Mouse (Mus musculus) neural tube, embryonic 14.5 days (tissue): ENCODE data around the gene Tcte3. TPM values are rescaled to one million over a fixed set of nuclear protein-coding genes. Genes with fewer than 3 reads are reported as not detected.
"Not testable (repeated sequence)": the region's sequence is repeated elsewhere in the genome, so short reads cannot be mapped to it uniquely, and the experiment has no call there.

Source experiments
- ATAC-seq: fragments of 200-750 bp; cut with Nextera tagmentation; 2 replicates; pipeline ENCODE4 v1.8.0; 2017; ENCODE audit warnings: low read depth, mild to moderate bottlenecking, moderate TSS enrichment, moderate library complexity
- H3K27ac ChIP-seq: fragments of 300-500 bp; sonication (generic); 2 replicates; pipeline ENCODE4 v1.5.1; 2014; ENCODE audit warnings: low read depth, mild to moderate bottlenecking, control low read depth, low read length, moderate library complexity, mixed read lengths
- H3K27me3 ChIP-seq: fragments of 300-500 bp; sonication (generic); 2 replicates; pipeline ENCODE4 v1.6.1; 2014; ENCODE audit warnings: low read length; ENCODE audit not compliant: control insufficient read depth, insufficient read depth
- H3K36me3 ChIP-seq: fragments of 300-500 bp; sonication (generic); 2 replicates; pipeline ENCODE4 v1.6.1; 2014; ENCODE audit warnings: low read length, mixed read lengths; ENCODE audit not compliant: control insufficient read depth, insufficient read depth
- H3K4me1 ChIP-seq: fragments of 300-500 bp; sonication (generic); 2 replicates; pipeline ENCODE4 v1.6.1; 2014; ENCODE audit warnings: low read length; ENCODE audit not compliant: control insufficient read depth, insufficient read depth
- H3K4me2 ChIP-seq: fragments of 300-500 bp; sonication (generic); 2 replicates; pipeline ENCODE4 v1.6.1; 2014; ENCODE audit warnings: mild to moderate bottlenecking, low read depth, low read length, control low read depth
- H3K4me3 ChIP-seq: fragments of 300-500 bp; sonication (generic); 2 replicates; pipeline ENCODE4 v1.5.1; 2014; ENCODE audit warnings: low read depth, low read length, control low read depth, mixed read lengths
- H3K9ac ChIP-seq: fragments of 300-500 bp; sonication (generic); replicated peaks from 2 replicates; pipeline ENCODE4 v1.6.1; 2014; ENCODE audit warnings: low read depth, mild to moderate bottlenecking, control low read depth, low read length, mixed read lengths
- H3K9me3 ChIP-seq: fragments of 300-500 bp; sonication (generic); 2 replicates; pipeline ENCODE4 v1.6.1; 2016; ENCODE audit warnings: low read length; ENCODE audit not compliant: control insufficient read depth
- WGBS: fragments of 180-500 bp; shearing (Covaris S2); extraction: QIAGEN DNeasy Blood & Tissue Kit; methylation state at CpG from one replicate; pipeline ENCODE4 v1.1.7; 2014; 5-methylcytosine and 5-hydroxymethylcytosine counted together
- polyA plus RNA-seq: library from polyadenylated mRNA; unstranded; fragments of >200 nt; fragmentation: Nextera tagmentation; extraction: Ambion mirVana; gene quantifications from 2 replicates; pipeline ENCODE4 v1.2.1, GENCODE M21; 2014

Tcte3 gene
- polyA plus RNA-seq: 0.68 TPM in 1 of 2 replicates, not detected in the other

DNA sequence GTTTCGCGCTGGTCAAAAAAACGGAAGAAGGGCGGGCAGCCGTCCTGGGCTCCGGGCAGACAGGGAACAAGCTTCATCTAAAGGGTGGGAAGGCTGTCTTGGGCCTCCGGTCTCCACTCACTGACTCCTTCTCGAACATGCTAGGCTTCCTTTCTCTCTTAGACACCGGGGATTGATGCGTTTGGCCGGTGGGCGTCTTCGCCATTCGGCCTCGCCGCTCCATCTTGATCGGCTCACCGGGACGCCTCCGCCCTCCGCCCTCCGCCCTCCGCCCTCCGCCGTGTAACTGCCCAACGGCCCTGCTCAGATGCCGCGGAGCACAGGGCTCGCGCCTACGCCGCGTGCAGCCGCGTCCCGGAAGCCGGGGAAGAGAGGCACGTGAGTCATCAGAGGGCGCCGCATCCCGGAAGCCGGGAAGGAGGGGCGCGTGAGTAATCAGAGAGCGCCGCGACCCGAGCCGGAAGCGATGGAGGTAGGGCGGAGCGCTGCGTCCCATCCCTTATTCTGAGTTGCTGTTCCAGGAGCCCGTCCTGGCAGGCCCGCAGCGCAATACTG is at the start of gene Tcte3, which contains the start of the genes Ermard and Gm3448:
Tcte3 (minus strand) TSS at position 314 of the 555 bp plus-strand sequence.
Ermard (plus strand) TSS at position 34 of the 555 bp plus-strand sequence.
Gm3448 (minus strand) TSS at position 363 of the 555 bp plus-strand sequence.
- H3K9me3 ChIP-seq, H3K4me2 ChIP-seq, H3K4me3 ChIP-seq, H3K27ac ChIP-seq, H3K36me3 ChIP-seq, H3K27me3 ChIP-seq, H3K9ac ChIP-seq, H3K4me1 ChIP-seq: not testable (repeated sequence)
- ATAC-seq: peak; percentile 97
- WGBS: no CpG with 5 or more reads among the region's 56 CpGs

DNA sequence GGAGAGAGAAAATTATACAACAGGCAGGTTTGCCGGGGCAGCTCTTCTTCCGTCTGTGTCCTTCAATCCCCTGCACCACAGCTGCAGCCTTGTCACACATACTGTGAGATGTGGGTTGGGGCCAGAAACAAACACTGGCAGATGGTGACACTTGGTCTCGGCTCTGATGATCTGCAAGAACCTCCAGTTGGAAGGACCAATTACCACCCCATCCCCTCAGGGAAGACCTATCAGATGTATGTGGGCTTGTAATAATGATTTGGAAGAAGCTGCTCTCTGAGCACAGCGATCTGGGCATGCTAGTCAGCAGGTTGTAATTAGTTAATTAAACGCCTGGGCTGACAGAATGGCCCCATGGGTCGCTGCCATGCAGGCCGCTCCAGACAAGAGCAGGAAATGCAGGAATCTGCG is 47.3 kb upstream of the Tcte3 start:
- WGBS: 5% methylated on average over 8 of the region's 8 CpGs
- Histone ChIP-seq H3K36me3 (no peaks in the 10 kb centered on the region), H3K4me3 (no peak overlapping the region), H3K27me3 (no peaks in the 10 kb centered on the region), H3K9ac (no peak overlapping the region; the same call in 1 of the 2 replicates), H3K4me1 (peaks cover 12% of the 10 kb centered on the region; the same call in 1 of the 2 replicates), H3K27ac (peak overlapping the region; percentile 64), H3K9me3 (no peaks in the 10 kb centered on the region), H3K4me2 (peak overlapping the region; percentile 15)
- peak; percentile 82 for ATAC-seq

DNA sequence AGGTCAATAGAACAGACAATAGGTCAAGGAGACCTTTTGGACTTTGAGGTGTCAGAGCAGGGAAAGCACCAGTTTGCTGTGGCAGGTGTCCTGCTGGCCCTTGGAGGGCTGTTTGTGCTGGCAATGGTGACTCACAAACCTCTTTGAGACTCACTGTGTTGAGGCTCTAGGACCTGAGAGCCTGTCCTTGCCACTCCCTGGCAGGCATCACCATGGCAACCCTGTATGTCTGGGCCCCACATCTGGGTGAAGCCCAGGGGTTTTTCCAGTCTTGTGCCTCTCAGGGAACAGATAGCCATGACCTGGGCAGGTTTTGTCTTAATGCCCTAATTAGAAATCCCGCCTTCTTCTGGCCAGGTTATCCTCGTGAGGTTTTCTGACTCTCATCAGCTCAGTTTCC is 46.9 kb upstream of the Tcte3 start:
- H3K36me3 ChIP-seq: no peaks in the 10 kb centered on the region
- H3K4me3 ChIP-seq: no peak overlapping the region
- 28% methylated on average over 2 of the region's 2 CpGs for WGBS
- H3K9ac ChIP-seq: no peak overlapping the region; the same call in 1 of the 2 replicates
- H3K9me3 ChIP-seq: no peaks in the 10 kb centered on the region
- peaks cover 12% of the 10 kb centered on the region; the same call in 1 of the 2 replicates for H3K4me1 ChIP-seq
- H3K4me2 ChIP-seq: peak overlapping the region; percentile 15
- peak overlapping the region; percentile 64 for H3K27ac ChIP-seq
- H3K27me3 ChIP-seq: no peaks in the 10 kb centered on the region
- ATAC-seq: peak; percentile 62

DNA sequence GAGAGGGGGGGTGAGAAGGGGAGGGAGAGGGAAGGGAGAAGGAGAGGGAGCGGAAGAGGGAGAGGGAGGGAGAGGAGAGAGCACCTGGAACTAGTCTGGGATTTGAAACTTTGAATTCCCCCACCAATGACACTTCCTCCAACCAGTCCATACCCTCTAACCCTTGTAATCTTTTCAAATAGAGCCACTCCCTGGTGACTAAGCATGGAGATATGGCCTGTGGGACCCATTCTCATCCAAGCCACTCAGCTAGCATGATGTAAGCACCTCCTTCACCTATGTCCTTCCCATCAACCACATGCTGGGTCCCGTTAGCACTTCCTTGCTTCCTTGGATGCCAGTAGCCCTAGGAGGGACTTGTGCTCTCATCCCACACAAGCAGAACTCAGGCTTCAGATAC is 43.7 kb upstream of the Tcte3 start:
- Histone ChIP-seq H3K36me3 (no peaks in the 10 kb centered on the region), H3K4me2 (no peak overlapping the region), H3K27ac (no peak overlapping the region), H3K4me1 (peaks cover 12% of the 10 kb centered on the region; the same call in 1 of the 2 replicates), H3K4me3 (no peak overlapping the region), H3K9me3 (no peaks in the 10 kb centered on the region), H3K27me3 (no peaks in the 10 kb centered on the region), H3K9ac (no peak overlapping the region)
- ATAC-seq: no peak
- WGBS: 90% methylated on average over 1 of the region's 2 CpGs

DNA sequence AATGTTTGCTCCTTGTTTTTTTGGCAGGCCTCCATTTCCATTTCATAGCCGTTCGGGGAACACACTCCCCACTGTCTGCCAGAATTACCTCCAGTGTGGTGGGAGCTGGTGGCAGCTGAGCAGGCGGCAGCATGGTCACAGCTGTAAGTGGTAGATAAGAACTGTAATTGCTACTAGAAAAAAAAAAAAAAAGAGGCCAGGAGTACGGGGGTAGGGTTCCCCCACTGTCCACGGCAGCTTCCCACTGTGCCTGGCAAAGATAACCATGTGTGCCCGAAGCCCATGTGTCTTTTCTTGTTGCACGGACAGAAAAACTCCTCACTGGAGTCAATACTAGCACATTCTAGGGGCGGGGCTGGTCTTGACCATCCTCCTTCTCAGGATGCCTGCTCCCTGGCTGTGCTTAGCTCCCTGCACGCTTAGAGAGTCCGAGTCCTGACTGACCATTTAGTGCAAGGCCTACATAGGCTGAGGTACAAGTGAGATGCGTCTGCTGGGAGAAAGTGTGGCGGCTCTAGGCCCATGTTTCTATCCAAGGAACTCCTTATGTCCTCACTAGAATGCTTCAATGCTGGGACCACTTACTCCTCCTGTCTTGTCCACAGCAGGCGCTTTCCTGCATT is 43.0 kb upstream of the Tcte3 start:
- Histone ChIP-seq H3K4me2 (no peak overlapping the region), H3K27me3 (no peaks in the 10 kb centered on the region), H3K4me3 (no peak overlapping the region), H3K4me1 (peaks cover 12% of the 10 kb centered on the region; the same call in 1 of the 2 replicates), H3K27ac (no peak overlapping the region), H3K9me3 (no peaks in the 10 kb centered on the region), H3K36me3 (no peaks in the 10 kb centered on the region), H3K9ac (no peak overlapping the region)
- WGBS: 64% methylated on average over 13 of the region's 13 CpGs
- no peak for ATAC-seq

DNA sequence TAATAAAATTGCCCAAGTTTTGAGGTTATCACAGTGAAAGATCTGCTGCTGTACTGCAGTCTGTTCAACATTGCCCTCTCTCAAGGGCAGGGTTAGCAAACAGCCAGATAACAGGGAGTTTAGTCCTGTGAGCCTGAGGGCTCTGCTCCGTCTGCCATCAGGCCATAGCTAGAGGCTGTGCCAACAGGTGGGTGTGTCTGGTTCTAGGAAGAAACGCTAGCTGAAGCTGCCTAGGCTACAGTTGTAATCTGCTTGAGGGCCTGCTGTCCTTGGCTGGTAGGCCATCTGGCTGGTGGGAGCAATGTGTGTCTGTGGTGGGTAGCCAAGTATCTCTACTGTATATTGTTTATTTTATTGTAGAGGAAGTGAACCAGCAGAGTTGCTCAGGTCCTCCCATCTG is 36.2 kb upstream of the Tcte3 start:
- 46% methylated on average over 2 of the region's 2 CpGs for WGBS
- ATAC-seq: no peak

DNA sequence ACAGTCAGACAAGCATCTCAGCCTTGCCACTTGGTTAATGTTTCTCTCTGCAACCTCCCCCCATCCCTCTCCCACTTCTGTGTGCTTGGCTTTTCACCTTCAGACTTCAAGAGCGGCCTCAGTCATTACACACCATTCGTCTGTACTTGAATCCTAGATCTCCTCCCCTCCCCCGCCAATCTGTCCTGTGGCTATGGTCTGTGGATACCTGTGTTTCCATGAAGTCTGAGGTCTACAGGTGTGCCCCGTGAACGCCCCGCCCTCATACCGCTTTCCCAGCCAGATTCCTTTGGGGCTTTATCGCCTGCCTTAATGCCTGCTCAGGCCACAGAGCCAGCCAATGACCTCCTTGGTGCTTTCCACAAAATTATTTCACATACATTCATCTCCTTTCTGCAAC is 33.7 kb upstream of the Tcte3 start:
- no peaks in the 10 kb centered on the region for H3K27me3 ChIP-seq
- no peaks in the 10 kb centered on the region for H3K4me1 ChIP-seq
- ATAC-seq: no peak
- no peak overlapping the region for H3K4me3 ChIP-seq
- H3K36me3 ChIP-seq: no peaks in the 10 kb centered on the region
- no peak overlapping the region for H3K27ac ChIP-seq
- 88% methylated on average over 8 of the region's 8 CpGs for WGBS
- no peak overlapping the region for H3K9ac ChIP-seq
- no peak overlapping the region for H3K4me2 ChIP-seq
- H3K9me3 ChIP-seq: no peaks in the 10 kb centered on the region

More for the DNA sequence above, 36.2 kb upstream of the Tcte3 start:
- no peak overlapping the region for H3K27ac ChIP-seq
- no peaks in the 10 kb centered on the region for H3K9me3 ChIP-seq
- no peaks in the 10 kb centered on the region for H3K36me3 ChIP-seq
- no peaks in the 10 kb centered on the region for H3K27me3 ChIP-seq
- no peak overlapping the region for H3K9ac ChIP-seq
- H3K4me2 ChIP-seq: no peak overlapping the region
- H3K4me3 ChIP-seq: no peak overlapping the region
- no peaks in the 10 kb centered on the region for H3K4me1 ChIP-seq

DNA sequence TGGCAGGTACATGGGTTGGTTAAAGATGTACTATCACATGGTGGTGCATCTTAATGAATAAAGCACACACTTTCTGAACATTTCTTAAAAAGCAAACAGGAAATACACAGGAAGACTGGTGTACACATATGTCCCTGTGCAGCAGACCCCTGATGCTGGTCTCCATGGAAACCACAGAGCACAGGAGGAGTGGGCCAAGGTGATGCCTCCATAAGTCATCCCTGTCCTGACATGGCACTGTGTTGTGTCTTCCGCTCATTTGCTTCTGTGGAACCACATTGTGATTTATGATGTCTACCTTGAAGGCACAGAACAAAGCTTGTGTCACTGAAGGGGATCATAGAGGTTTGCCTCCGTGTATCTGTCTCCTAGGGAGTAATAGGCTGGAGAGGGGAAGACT is 30.9 kb upstream of the Tcte3 start:
- ATAC-seq: peak; percentile 78; the same call in 1 of the 2 replicates
- H3K4me1 ChIP-seq: no peaks in the 10 kb centered on the region
- H3K27me3 ChIP-seq: no peaks in the 10 kb centered on the region
- 33% methylated on average over 2 of the region's 2 CpGs for WGBS
- no peak overlapping the region for H3K4me3 ChIP-seq
- no peak overlapping the region for H3K9ac ChIP-seq
- no peak overlapping the region for H3K27ac ChIP-seq
- no peak overlapping the region for H3K4me2 ChIP-seq
- no peaks in the 10 kb centered on the region for H3K36me3 ChIP-seq
- no peaks in the 10 kb centered on the region for H3K9me3 ChIP-seq

DNA sequence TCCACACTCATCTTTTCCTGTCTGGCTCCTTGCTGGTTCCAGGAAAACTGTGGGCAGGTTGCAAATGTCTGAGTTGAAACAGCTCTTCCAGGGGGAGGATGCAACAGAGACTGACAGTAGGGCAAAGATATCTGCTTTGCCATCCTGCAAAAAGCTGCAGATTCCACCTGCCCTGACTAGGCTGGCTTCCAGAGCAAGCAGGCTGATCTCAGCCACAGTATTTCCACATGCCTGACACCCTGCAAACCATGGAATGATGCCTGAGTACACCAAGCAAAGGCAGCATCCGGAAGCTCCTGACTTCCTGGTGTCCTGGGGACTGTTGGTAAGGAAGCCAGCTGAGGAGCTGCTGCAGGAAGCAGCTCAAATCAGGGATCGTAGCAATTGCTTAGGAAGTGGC is 27.8 kb upstream of the Tcte3 start:
- Histone ChIP-seq H3K9ac (no peak overlapping the region), H3K27ac (no peak overlapping the region), H3K9me3 (no peaks in the 10 kb centered on the region), H3K27me3 (no peaks in the 10 kb centered on the region), H3K4me3 (no peak overlapping the region), H3K4me2 (no peak overlapping the region), H3K4me1 (no peaks in the 10 kb centered on the region; the same call in 1 of the 2 replicates), H3K36me3 (no peaks in the 10 kb centered on the region)
- ATAC-seq: no peak
- WGBS: 63% methylated on average over 2 of the region's 2 CpGs
